ENCODE assay signal across 27 mouse cellular contexts in the genomic region with DNA sequence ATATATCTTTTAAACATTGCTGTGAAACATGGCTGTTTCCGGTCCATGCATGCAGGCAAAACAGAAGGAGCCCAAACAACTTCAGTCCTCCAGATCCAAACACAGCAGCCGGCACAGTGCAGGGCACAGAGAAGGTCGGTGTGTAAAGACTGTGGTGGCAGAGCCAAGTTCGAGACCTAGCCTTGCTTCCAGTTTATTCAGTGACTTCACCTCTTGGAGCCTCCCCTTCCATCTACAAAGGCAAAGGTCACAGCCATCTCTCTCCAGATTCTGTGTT.
A peak's percentile ranks its signal among the peaks of the same experiment; 100 is the strongest.
DNase-seq lines count a peak whose midpoint lies in the region; ATAC-seq and TF ChIP-seq lines count a peak whose summit lies in the region.
"Had no signal": no experiment of that assay in that cellular context is flagged by ENCODE, and none has a peak within 500 bp of the region (broad histone marks: within the 10 kb centered on the region; RNA-seq: fewer than 3 reads in every experiment).

No protein-coding gene starts in this region.

- H3K27me3 ChIP-seq in embryonic facial prominence, embryonic 13.5 days: no peaks in the 10 kb centered on the region
- H3K27me3 ChIP-seq in embryonic facial prominence, embryonic 10.5 days (replicated peaks; ENCODE audit: low read depth, poor library complexity, severe bottlenecking): no peaks in the 10 kb centered on the region
- H3K27me3 ChIP-seq in kidney, embryonic 16.5 days (ENCODE audit: insufficient read depth, low read length): no peaks in the 10 kb centered on the region
- H3K27me3 ChIP-seq in limb, embryonic 12.5 days: no peaks in the 10 kb centered on the region
- H3K27me3 ChIP-seq: CH12.LX; megakaryocyte, embryonic 14.5 days; midbrain, embryonic 12.5 days; neural tube, embryonic 12.5 days had no signal

- no peak overlapping the region for H3K9ac ChIP-seq in embryonic facial prominence, embryonic 13.5 days
- no peak overlapping the region for H3K9ac ChIP-seq in kidney, embryonic 16.5 days (replicated peaks; ENCODE audit: low read length)
- H3K9ac ChIP-seq in limb, embryonic 12.5 days (replicated peaks): no peak overlapping the region
- H3K9ac ChIP-seq: midbrain, embryonic 12.5 days; neural tube, embryonic 12.5 days had no signal

- TF ChIP-seq POLR2A in embryonic fibroblast, embryonic 13.5 days (IDR thresholded peaks at IDR 0.05; ENCODE audit: low read depth, low read length): no peak

- no peak for ATAC-seq in embryonic facial prominence, embryonic 13.5 days (ENCODE audit: insufficient number of reproducible peaks, insufficient read depth, low FRiP score, low TSS enrichment, low read depth)
- ATAC-seq in kidney, embryonic 16.5 days (ENCODE audit: low FRiP score, low TSS enrichment): peak; percentile 65; the same call in 1 of the 2 replicates
- 0 out of 2 replicates have a peak, but pooled peaks have one; percentile 36 for ATAC-seq in limb, embryonic 12.5 days (ENCODE audit: insufficient number of reproducible peaks, insufficient read depth, low FRiP score, low TSS enrichment, low read depth)
- ATAC-seq: activated CD4-positive, CD25-positive, alpha-beta regulatory T cell, adult 4 months; forebrain, embryonic 14.5 days; hindbrain, postnatal 0 days; lung, postnatal 0 days had no signal

- no peak overlapping the region for H3K4me3 ChIP-seq in embryonic facial prominence, embryonic 13.5 days
- H3K4me3 ChIP-seq in embryonic facial prominence, embryonic 10.5 days: no peak overlapping the region
- no peak overlapping the region for H3K4me3 ChIP-seq in kidney, embryonic 16.5 days (ENCODE audit: low read length)
- H3K4me3 ChIP-seq in embryonic fibroblast, embryonic 13.5 days (ENCODE audit: insufficient read depth, low read length): no peak overlapping the region
- H3K4me3 ChIP-seq in limb, embryonic 12.5 days (replicated peaks): no peak overlapping the region
- H3K4me3 ChIP-seq: hindbrain, embryonic 10.5 days; layer of hippocampus, adult 2 months; megakaryocyte, embryonic 14.5 days; midbrain, embryonic 12.5 days; myocyte; neural tube, embryonic 12.5 days had no signal

- H3K4me2 ChIP-seq in embryonic facial prominence, embryonic 13.5 days: no peak overlapping the region
- no peak overlapping the region for H3K4me2 ChIP-seq in kidney, embryonic 16.5 days (replicated peaks; ENCODE audit: low read depth, low read length)
- no peak overlapping the region for H3K4me2 ChIP-seq in limb, embryonic 12.5 days
- H3K4me2 ChIP-seq: liver, embryonic 11.5 days; midbrain, embryonic 12.5 days; neural tube, embryonic 12.5 days had no signal

- H3K9me3 ChIP-seq in embryonic facial prominence, embryonic 13.5 days: no peaks in the 10 kb centered on the region
- H3K9me3 ChIP-seq in embryonic facial prominence, embryonic 10.5 days: no peaks in the 10 kb centered on the region
- no peaks in the 10 kb centered on the region for H3K9me3 ChIP-seq in kidney, embryonic 16.5 days (ENCODE audit: low read length)
- H3K9me3 ChIP-seq in limb, embryonic 12.5 days: no peaks in the 10 kb centered on the region
- H3K9me3 ChIP-seq: hindbrain, embryonic 10.5 days; midbrain, embryonic 12.5 days; neural tube, embryonic 12.5 days had no signal

- 0 out of 2 replicates have a peak overlapping the region, but pooled peaks have one; percentile 16 for H3K27ac ChIP-seq in embryonic facial prominence, embryonic 13.5 days
- H3K27ac ChIP-seq in embryonic facial prominence, embryonic 10.5 days (replicated peaks): no peak overlapping the region
- peak overlapping the region; percentile 39 for H3K27ac ChIP-seq in kidney, embryonic 16.5 days (ENCODE audit: low read length)
- H3K27ac ChIP-seq in embryonic fibroblast, embryonic 13.5 days (ENCODE audit: insufficient read depth, low read length): peak overlapping the region; percentile 59
- H3K27ac ChIP-seq in limb, embryonic 12.5 days: peak overlapping the region; percentile 14; the same call in 1 of the 2 replicates
- H3K27ac ChIP-seq: hindbrain, embryonic 10.5 days; hindbrain, postnatal 0 days; layer of hippocampus, adult 2 months; midbrain, embryonic 12.5 days; neural tube, embryonic 12.5 days had no signal

- TF ChIP-seq CTCF in embryonic fibroblast, embryonic 13.5 days (IDR thresholded peaks at IDR 0.05; ENCODE audit: borderline replicate concordance, insufficient read depth, low read length): no peak

- no peaks in the 10 kb centered on the region for H3K4me1 ChIP-seq in embryonic facial prominence, embryonic 13.5 days
- peaks cover 7% of the 10 kb centered on the region; the same call in 1 of the 2 replicates for H3K4me1 ChIP-seq in embryonic facial prominence, embryonic 10.5 days
- H3K4me1 ChIP-seq in kidney, embryonic 16.5 days (ENCODE audit: insufficient read depth, low read length): peaks cover 7% of the 10 kb centered on the region; the same call in 1 of the 2 replicates
- no peaks in the 10 kb centered on the region; the same call in 1 of the 2 replicates for H3K4me1 ChIP-seq in embryonic fibroblast, embryonic 13.5 days (ENCODE audit: control insufficient read depth, insufficient read depth, low read length)
- H3K4me1 ChIP-seq in limb, embryonic 12.5 days (replicated peaks): peaks cover 13% of the 10 kb centered on the region
- H3K4me1 ChIP-seq: megakaryocyte, embryonic 14.5 days; neural tube, embryonic 12.5 days had no signal

- WGBS in embryonic facial prominence, embryonic 13.5 days: 71% methylated on average over 4 of the region's 4 CpGs
- WGBS in embryonic facial prominence, embryonic 10.5 days: 72% methylated on average over 4 of the region's 4 CpGs
- WGBS in kidney, embryonic 16.5 days: 47% methylated on average over 4 of the region's 4 CpGs
- 36% methylated on average over 4 of the region's 4 CpGs for WGBS in limb, embryonic 12.5 days

- no peak for DNase-seq in embryonic facial prominence, embryonic 10.5 days (ENCODE audit: low spot score)
- no peak for DNase-seq in kidney, adult 9 months
- no peak for DNase-seq in adrenal gland, adult (ENCODE audit: inconsistent age in 2 of 2, low spot score in 1 of 2)
- DNase-seq: adrenal gland, adult 8-10 months; cerebellum, adult 2 months; cerebellum, postnatal 14 days; gastrocnemius, postnatal 14 days; heart, postnatal 14 days; kidney, adult 18-20 months; left cerebral cortex, postnatal 4 days; lung, postnatal 4 days had no signal

- H3K36me3 ChIP-seq in embryonic facial prominence, embryonic 13.5 days: no peaks in the 10 kb centered on the region
- H3K36me3 ChIP-seq in embryonic facial prominence, embryonic 10.5 days (replicated peaks): no peaks in the 10 kb centered on the region
- no peaks in the 10 kb centered on the region for H3K36me3 ChIP-seq in kidney, embryonic 16.5 days (ENCODE audit: insufficient read depth, low read length)
- no peaks in the 10 kb centered on the region for H3K36me3 ChIP-seq in limb, embryonic 12.5 days
- H3K36me3 ChIP-seq: hindbrain, embryonic 10.5 days; midbrain, embryonic 12.5 days; neural tube, embryonic 12.5 days had no signal
